In the genomic region with DNA sequence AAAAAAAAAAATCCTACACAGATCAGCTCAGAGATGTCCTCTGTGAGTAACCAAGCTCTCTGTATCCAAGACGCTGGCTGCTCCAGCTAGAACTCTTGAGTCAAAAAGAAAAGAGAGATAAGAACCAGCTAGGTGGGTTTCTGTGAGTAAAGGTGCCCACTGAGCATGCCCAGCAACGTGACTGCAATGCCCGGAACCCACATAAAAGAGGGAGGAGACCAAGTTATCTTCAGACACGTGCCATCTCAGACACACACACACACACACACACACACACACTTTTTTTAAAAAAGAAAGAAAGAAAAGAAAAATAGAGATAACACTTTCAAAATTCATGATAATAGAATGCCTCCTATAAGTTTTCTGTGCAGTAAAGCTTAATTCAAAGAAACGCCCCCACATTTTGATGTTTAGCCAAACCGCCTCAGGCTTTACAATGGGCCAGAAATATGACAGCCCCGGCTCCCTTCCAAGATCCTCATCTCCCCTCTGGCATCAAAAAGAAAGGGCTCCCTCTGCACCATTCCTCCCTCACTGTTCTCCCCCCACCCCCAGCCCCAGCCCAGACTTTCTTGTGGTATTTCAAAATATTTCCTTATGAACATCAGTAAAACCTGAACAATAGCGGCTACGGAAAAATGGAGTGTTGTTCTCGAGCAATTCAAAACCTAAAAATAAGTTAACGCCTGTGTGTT, we compare ENCODE assay signal across 13 mouse cellular contexts.
DNase-seq lines count a peak whose midpoint lies in the region; ATAC-seq and TF ChIP-seq lines count a peak whose summit lies in the region.
"Had no signal": no experiment of that assay in that cellular context is flagged by ENCODE, and none has a peak within 500 bp of the region (broad histone marks: within the 10 kb centered on the region; RNA-seq: fewer than 3 reads in every experiment).

No protein-coding gene starts in this region.

- no peak overlapping the region for H3K27ac ChIP-seq in kidney, postnatal 0 days
- no peak overlapping the region for H3K27ac ChIP-seq in kidney, embryonic 15.5 days
- H3K27ac ChIP-seq in spleen, adult 2 months (ENCODE audit: insufficient read depth, low read length): 0 out of 2 replicates have a peak overlapping the region, but pooled peaks have one; percentile 9
- H3K27ac ChIP-seq in embryonic facial prominence, embryonic 15.5 days (replicated peaks): peak overlapping the region; percentile 56; the same call in 1 of the 2 replicates
- H3K27ac ChIP-seq in heart, adult 2 months: no peak overlapping the region
- H3K27ac ChIP-seq in hindbrain, embryonic 12.5 days: no peak overlapping the region
- H3K27ac ChIP-seq: macrophage had no signal

- no peak for ATAC-seq in kidney, postnatal 0 days (replicated peaks; ENCODE audit: low FRiP score, low read depth)
- no peak for ATAC-seq in kidney, embryonic 15.5 days (replicated peaks; ENCODE audit: low FRiP score)
- peak; percentile 47; the same call in 1 of the 2 replicates for ATAC-seq in embryonic facial prominence, embryonic 15.5 days (ENCODE audit: insufficient number of reproducible peaks, low FRiP score, low TSS enrichment, low read depth)
- no peak for ATAC-seq in hindbrain, embryonic 12.5 days (ENCODE audit: low FRiP score)

- H3K79me2 ChIP-seq in heart, adult 2 months (replicated peaks; ENCODE audit: control insufficient read depth, insufficient read depth, low read length): no peaks in the 10 kb centered on the region

- H3K36me3 ChIP-seq in kidney, postnatal 0 days (ENCODE audit: insufficient read depth, low read length): no peaks in the 10 kb centered on the region
- H3K36me3 ChIP-seq in kidney, embryonic 15.5 days: no peaks in the 10 kb centered on the region
- H3K36me3 ChIP-seq in spleen, adult 2 months (ENCODE audit: control insufficient read depth, insufficient read depth, low read length): no peaks in the 10 kb centered on the region
- H3K36me3 ChIP-seq in embryonic facial prominence, embryonic 15.5 days: no peaks in the 10 kb centered on the region
- no peaks in the 10 kb centered on the region for H3K36me3 ChIP-seq in heart, adult 2 months (ENCODE audit: control insufficient read depth, insufficient read depth, low read length)
- no peaks in the 10 kb centered on the region for H3K36me3 ChIP-seq in hindbrain, embryonic 12.5 days

- H3K27me3 ChIP-seq in kidney, postnatal 0 days (ENCODE audit: insufficient read depth, low read length): no peaks in the 10 kb centered on the region
- no peaks in the 10 kb centered on the region for H3K27me3 ChIP-seq in kidney, embryonic 15.5 days
- H3K27me3 ChIP-seq in spleen, adult 2 months (ENCODE audit: control insufficient read depth, insufficient read depth, low read length): no peaks in the 10 kb centered on the region
- H3K27me3 ChIP-seq in embryonic facial prominence, embryonic 15.5 days: no peaks in the 10 kb centered on the region
- no peaks in the 10 kb centered on the region for H3K27me3 ChIP-seq in heart, adult 2 months (ENCODE audit: control insufficient read depth, insufficient read depth, low read length)
- no peaks in the 10 kb centered on the region for H3K27me3 ChIP-seq in hindbrain, embryonic 12.5 days

- intact Hi-C loops in heart, adult 2 months (cut with DNase I): no loop called here

- TF ChIP-seq POLR2A in spleen, adult 2 months (IDR thresholded peaks at IDR 0.05; ENCODE audit: low read depth, low read length): no peak
- TF ChIP-seq POLR2A in heart, adult 2 months (IDR thresholded peaks at IDR 0.05; ENCODE audit: insufficient read depth, low read depth, low read length): no peak

- no peak overlapping the region for H3K4me2 ChIP-seq in kidney, postnatal 0 days (ENCODE audit: low read length)
- H3K4me2 ChIP-seq in kidney, embryonic 15.5 days: no peak overlapping the region
- peak overlapping the region; percentile 19; the same call in 1 of the 2 replicates for H3K4me2 ChIP-seq in embryonic facial prominence, embryonic 15.5 days (replicated peaks)
- H3K4me2 ChIP-seq in hindbrain, embryonic 12.5 days (replicated peaks): no peak overlapping the region

- H3K9ac ChIP-seq in kidney, postnatal 0 days (ENCODE audit: low read depth, low read length): no peak overlapping the region
- H3K9ac ChIP-seq in kidney, embryonic 15.5 days: no peak overlapping the region
- no peak overlapping the region for H3K9ac ChIP-seq in embryonic facial prominence, embryonic 15.5 days
- no peak overlapping the region for H3K9ac ChIP-seq in heart, adult 2 months (ENCODE audit: low read depth, low read length)
- H3K9ac ChIP-seq in hindbrain, embryonic 12.5 days: no peak overlapping the region

- H3K4me3 ChIP-seq in kidney, postnatal 0 days (replicated peaks; ENCODE audit: low read depth, low read length): no peak overlapping the region
- no peak overlapping the region for H3K4me3 ChIP-seq in kidney, embryonic 15.5 days (replicated peaks)
- H3K4me3 ChIP-seq in spleen, adult 2 months (ENCODE audit: extremely low read depth, insufficient read depth, insufficient read length): no peak overlapping the region
- H3K4me3 ChIP-seq in embryonic facial prominence, embryonic 15.5 days (replicated peaks): no peak overlapping the region
- no peak overlapping the region for H3K4me3 ChIP-seq in heart, adult 2 months
- H3K4me3 ChIP-seq in hindbrain, embryonic 12.5 days: no peak overlapping the region
- H3K4me3 ChIP-seq: myocyte had no signal

- H3K4me1 ChIP-seq in kidney, postnatal 0 days (replicated peaks; ENCODE audit: insufficient read depth, low read length): no peaks in the 10 kb centered on the region
- H3K4me1 ChIP-seq in kidney, embryonic 15.5 days: no peaks in the 10 kb centered on the region
- H3K4me1 ChIP-seq in spleen, adult 2 months (ENCODE audit: control insufficient read depth, insufficient read depth, insufficient read length): peaks cover 2% of the 10 kb centered on the region; the same call in 1 of the 2 replicates
- H3K4me1 ChIP-seq in embryonic facial prominence, embryonic 15.5 days: peaks cover 17% of the 10 kb centered on the region
- H3K4me1 ChIP-seq in heart, adult 2 months (ENCODE audit: control insufficient read depth, insufficient read depth, low read length): no peaks in the 10 kb centered on the region
- peaks cover 5% of the 10 kb centered on the region; the same call in 1 of the 2 replicates for H3K4me1 ChIP-seq in hindbrain, embryonic 12.5 days

- TF ChIP-seq EP300 in heart, adult 2 months (IDR thresholded peaks at IDR 0.05; ENCODE audit: insufficient read depth, low read depth, low read length): no peak

- TF ChIP-seq CTCF in kidney, postnatal 0 days (IDR thresholded peaks at IDR 0.05; ENCODE audit: low read depth): no peak
- TF ChIP-seq CTCF in spleen, adult 2 months (IDR thresholded peaks at IDR 0.05; ENCODE audit: extremely low read depth, insufficient read depth, insufficient read length, insufficient replicate concordance): no peak
- TF ChIP-seq CTCF in heart, adult 2 months (IDR thresholded peaks at IDR 0.05): no peak

- no peaks in the 10 kb centered on the region for H3K9me3 ChIP-seq in kidney, postnatal 0 days (replicated peaks; ENCODE audit: low read length)
- H3K9me3 ChIP-seq in kidney, embryonic 15.5 days (replicated peaks): no peaks in the 10 kb centered on the region
- no peaks in the 10 kb centered on the region for H3K9me3 ChIP-seq in embryonic facial prominence, embryonic 15.5 days (replicated peaks)
- no peaks in the 10 kb centered on the region for H3K9me3 ChIP-seq in hindbrain, embryonic 12.5 days (replicated peaks)

- WGBS in kidney, postnatal 0 days: 74% methylated on average over 11 of the region's 11 CpGs
- WGBS in kidney, embryonic 15.5 days: 71% methylated on average over 11 of the region's 11 CpGs
- 65% methylated on average over 11 of the region's 11 CpGs for WGBS in spleen, adult 2 months
- 34% methylated on average over 11 of the region's 11 CpGs for WGBS in embryonic facial prominence, embryonic 15.5 days
- WGBS in heart, adult 2 months: 53% methylated on average over 11 of the region's 11 CpGs
- WGBS in hindbrain, embryonic 12.5 days: 88% methylated on average over 11 of the region's 11 CpGs

- DNase-seq in kidney, postnatal 0 days (ENCODE audit: low spot score): peak; percentile 31
- DNase-seq in spleen, adult 2 months (ENCODE audit: low read depth in 1 of 2, low spot score in 2 of 2): peak in 1 of 2 experiments; percentile 29
- no peak for DNase-seq in spleen, postnatal 10 days (ENCODE audit: low spot score in 2 of 2)
- DNase-seq in thymus, postnatal 36 days: peak; percentile 45 to 61
- DNase-seq in heart, adult 2 months: no peak
- DNase-seq: cerebellum, adult 9-11 months; kidney, postnatal 10 days; retina, postnatal 1 day had no signal

Comparison
In these comparisons a context has a peak if more than half of its experiments do, and no peak if none do; other contexts are left out.
1. DNase-seq: peak in kidney, postnatal 0 days (single experiment) and thymus, postnatal 36 days (2 of 2); none in spleen, postnatal 10 days (0 of 2) and heart, adult 2 months (0 of 2).
2. H3K27ac ChIP-seq: peak in spleen, adult 2 months (single experiment) and embryonic facial prominence, embryonic 15.5 days (single experiment); none in kidney, postnatal 0 days (single experiment), kidney, embryonic 15.5 days (single experiment), heart, adult 2 months (single experiment) and hindbrain, embryonic 12.5 days (single experiment).